Mouse (Mus musculus): Measurements from ENCODE around the gene Mbd3l1.

Mbd3l1 gene

GRCm38 (mm10) chr9:18478168-18478567, at the start of gene Mbd3l1, which contains the start of gene Zfp558:
Gene Mbd3l1, plus strand, starts transcription at chr9:18478359.
Gene Zfp558, minus strand, starts transcription at chr9:18478268.
- in situ Hi-C loops (cut with MboI; ENCODE audit: unreplicated experiment in 2 of 2): no loop called here

GRCm38 (mm10) chr9:18430354-18430753, 47.8 kb upstream of the Mbd3l1 start, which contains the start of gene Mbd3l2:
Gene Mbd3l2, plus strand, starts transcription at chr9:18430654.
- in situ Hi-C loops (cut with MboI; ENCODE audit: unreplicated experiment in 2 of 2): no loop called here

- in situ Hi-C loops (cut with MboI; ENCODE audit: unreplicated experiment in 2 of 2): no loop called here
Observed at GRCm38 (mm10) chr9:18431687-18432086, 46.5 kb upstream of the Mbd3l1 start.

GRCm38 (mm10) chr9:18456520-18456919, 21.6 kb upstream of the Mbd3l1 start:
- in situ Hi-C loops (cut with MboI; ENCODE audit: unreplicated experiment in 2 of 2): no loop called here

- in situ Hi-C loops (cut with MboI; ENCODE audit: unreplicated experiment in 2 of 2): no loop called here
Observed at GRCm38 (mm10) chr9:18467350-18467749, 10.8 kb upstream of the Mbd3l1 start.

- in situ Hi-C loops (cut with MboI; ENCODE audit: unreplicated experiment in 2 of 2): no loop called here
Observed at GRCm38 (mm10) chr9:18468005-18468404, 10.2 kb upstream of the Mbd3l1 start.

GRCm38 (mm10) chr9:18473324-18474128, 4.6 kb upstream of the Mbd3l1 start:
- in situ Hi-C loops (cut with MboI; ENCODE audit: unreplicated experiment in 2 of 2): no loop called here

GRCm38 (mm10) chr9:18508098-18508497, 29.9 kb downstream of the Mbd3l1 start:
- in situ Hi-C loops (cut with MboI; ENCODE audit: unreplicated experiment in 2 of 2): no loop called here

Measured in v-Abl transformed pro-B cells (cell line).